Mouse (Mus musculus): Measurements from ENCODE around the gene Nlgn3. TPM values are rescaled to one million over a fixed set of nuclear protein-coding genes. Genes with fewer than 3 reads are reported as not detected.
A peak's percentile ranks its signal among the peaks of the same experiment; 100 is the strongest.
"Not testable (repeated sequence)": the region's sequence is repeated elsewhere in the genome, so short reads cannot be mapped to it uniquely, and the experiment has no call there.

Gene Nlgn3
- polyA plus RNA-seq, 1 experiment: 38.5 TPM

- no peaks in the 10 kb centered on the region for H3K27me3 ChIP-seq (ENCODE audit: control insufficient read depth, insufficient read depth, low read length)
- WGBS: 9% methylated on average over 46 of the region's 49 CpGs
- no peaks in the 10 kb centered on the region for H3K4me1 ChIP-seq (ENCODE audit: control insufficient read depth, insufficient read depth, low read length)
- peak overlapping the region; percentile 76 for H3K4me3 ChIP-seq (replicated peaks; ENCODE audit: insufficient read depth, low read depth, low read length)
- TF ChIP-seq CTCF (IDR thresholded peaks at IDR 0.05; ENCODE audit: borderline replicate concordance, insufficient read depth, low read depth, low read length) (no peak), POLR2A (IDR thresholded peaks at IDR 0.05; ENCODE audit: borderline replicate concordance, insufficient read depth, low read length) (peak; percentile 65; the same call in 1 of the 2 replicates)
- peak; percentile 86 to 95 for DNase-seq
- peak overlapping the region; percentile 98 for H3K27ac ChIP-seq (ENCODE audit: insufficient read depth, low read length)
These were observed 33.6 kb downstream of the Nlgn3 start for GRCm38 (mm10) chrX:101332375-101333211.

- peak in 1 of 2 experiments; percentile 20 for DNase-seq
These were observed 35.6 kb downstream of the Nlgn3 start for GRCm38 (mm10) chrX:101334606-101335005.

GRCm38 (mm10) chrX:101338666-101339065 is 39.7 kb downstream of the Nlgn3 start:
- Histone ChIP-seq H3K27ac (ENCODE audit: insufficient read depth, low read length) (no peak overlapping the region), H3K4me1 (ENCODE audit: control insufficient read depth, insufficient read depth, low read length) (no peaks in the 10 kb centered on the region), H3K27me3 (ENCODE audit: control insufficient read depth, insufficient read depth, low read length) (no peaks in the 10 kb centered on the region), H3K4me3 (replicated peaks; ENCODE audit: insufficient read depth, low read depth, low read length) (no peak overlapping the region)
- no peak for DNase-seq
- WGBS: 51% methylated on average over 4 of the region's 4 CpGs
- TF ChIP-seq POLR2A (IDR thresholded peaks at IDR 0.05; ENCODE audit: borderline replicate concordance, insufficient read depth, low read length) (no peak), CTCF (IDR thresholded peaks at IDR 0.05; ENCODE audit: borderline replicate concordance, insufficient read depth, low read depth, low read length) (no peak)

More at GRCm38 (mm10) chrX:101334606-101335005, 35.6 kb downstream of the Nlgn3 start:
- no peak overlapping the region for H3K4me3 ChIP-seq (replicated peaks; ENCODE audit: insufficient read depth, low read depth, low read length)
- no peaks in the 10 kb centered on the region for H3K4me1 ChIP-seq (ENCODE audit: control insufficient read depth, insufficient read depth, low read length)
- H3K27me3 ChIP-seq (ENCODE audit: control insufficient read depth, insufficient read depth, low read length): no peaks in the 10 kb centered on the region
- TF ChIP-seq CTCF (IDR thresholded peaks at IDR 0.05; ENCODE audit: borderline replicate concordance, insufficient read depth, low read depth, low read length) (peak; percentile 23; the same call in 1 of the 2 replicates), POLR2A (IDR thresholded peaks at IDR 0.05; ENCODE audit: borderline replicate concordance, insufficient read depth, low read length) (no peak)
- 83% methylated on average over 5 of the region's 5 CpGs for WGBS
- no peak overlapping the region for H3K27ac ChIP-seq (ENCODE audit: insufficient read depth, low read length)

GRCm38 (mm10) chrX:101342837-101343236 is 43.9 kb downstream of the Nlgn3 start:
- WGBS: 78% methylated on average over 2 of the region's 2 CpGs
- H3K27ac ChIP-seq (ENCODE audit: insufficient read depth, low read length); H3K27me3 ChIP-seq (ENCODE audit: control insufficient read depth, insufficient read depth, low read length); DNase-seq; H3K4me3 ChIP-seq (replicated peaks; ENCODE audit: insufficient read depth, low read depth, low read length); H3K4me1 ChIP-seq (ENCODE audit: control insufficient read depth, insufficient read depth, low read length): not testable (repeated sequence)

GRCm38 (mm10) chrX:101345456-101345855 is 46.5 kb downstream of the Nlgn3 start:
- TF ChIP-seq CTCF (IDR thresholded peaks at IDR 0.05; ENCODE audit: borderline replicate concordance, insufficient read depth, low read depth, low read length) (no peak), POLR2A (IDR thresholded peaks at IDR 0.05; ENCODE audit: borderline replicate concordance, insufficient read depth, low read length) (no peak)
- Histone ChIP-seq H3K27ac (ENCODE audit: insufficient read depth, low read length) (no peak overlapping the region), H3K4me1 (ENCODE audit: control insufficient read depth, insufficient read depth, low read length) (no peaks in the 10 kb centered on the region), H3K4me3 (replicated peaks; ENCODE audit: insufficient read depth, low read depth, low read length) (no peak overlapping the region), H3K27me3 (ENCODE audit: control insufficient read depth, insufficient read depth, low read length) (no peaks in the 10 kb centered on the region)
- no peak for DNase-seq
- WGBS: 91% methylated on average over 2 of the region's 2 CpGs

GRCm38 (mm10) chrX:101346475-101346874 is 47.5 kb downstream of the Nlgn3 start:
- TF ChIP-seq POLR2A (IDR thresholded peaks at IDR 0.05; ENCODE audit: borderline replicate concordance, insufficient read depth, low read length): no peak
- H3K4me1 ChIP-seq (ENCODE audit: control insufficient read depth, insufficient read depth, low read length): no peaks in the 10 kb centered on the region
- H3K4me3 ChIP-seq (replicated peaks; ENCODE audit: insufficient read depth, low read depth, low read length): no peak overlapping the region
- no peak overlapping the region for H3K27ac ChIP-seq (ENCODE audit: insufficient read depth, low read length)
- H3K27me3 ChIP-seq (ENCODE audit: control insufficient read depth, insufficient read depth, low read length): no peaks in the 10 kb centered on the region
- 45% methylated on average over 4 of the region's 4 CpGs for WGBS
- DNase-seq: no peak

- WGBS: 13% methylated on average over 4 of the region's 4 CpGs
- Histone ChIP-seq H3K4me3 (replicated peaks; ENCODE audit: insufficient read depth, low read depth, low read length) (no peak overlapping the region), H3K27me3 (ENCODE audit: control insufficient read depth, insufficient read depth, low read length) (no peaks in the 10 kb centered on the region), H3K4me1 (ENCODE audit: control insufficient read depth, insufficient read depth, low read length) (no peaks in the 10 kb centered on the region), H3K27ac (ENCODE audit: insufficient read depth, low read length) (no peak overlapping the region)
- no peak for TF ChIP-seq CTCF (IDR thresholded peaks at IDR 0.05; ENCODE audit: borderline replicate concordance, insufficient read depth, low read depth, low read length)
- TF ChIP-seq POLR2A (IDR thresholded peaks at IDR 0.05; ENCODE audit: borderline replicate concordance, insufficient read depth, low read length): no peak
- no peak for DNase-seq
These were observed 52.2 kb downstream of the Nlgn3 start for GRCm38 (mm10) chrX:101351188-101351587.

GRCm38 (mm10) chrX:101358902-101359301 is 59.9 kb downstream of the Nlgn3 start:
- H3K4me3 ChIP-seq (replicated peaks; ENCODE audit: insufficient read depth, low read depth, low read length); H3K27ac ChIP-seq (ENCODE audit: insufficient read depth, low read length); DNase-seq; H3K4me1 ChIP-seq (ENCODE audit: control insufficient read depth, insufficient read depth, low read length); H3K27me3 ChIP-seq (ENCODE audit: control insufficient read depth, insufficient read depth, low read length): not testable (repeated sequence)
- 69% methylated on average over 4 of the region's 4 CpGs for WGBS

Data from cerebellum, adult 2 months (tissue).